Mouse (Mus musculus) NIH3T3 (cell line): Measurements from ENCODE around the gene Atp5g1.

Experiments used
- DNase-seq: peaks from one replicate; pipeline ENCODE4 v3.0.0-alpha.2; 2012; ENCODE audit warnings: low read depth

Gene Atp5g1

DNA sequence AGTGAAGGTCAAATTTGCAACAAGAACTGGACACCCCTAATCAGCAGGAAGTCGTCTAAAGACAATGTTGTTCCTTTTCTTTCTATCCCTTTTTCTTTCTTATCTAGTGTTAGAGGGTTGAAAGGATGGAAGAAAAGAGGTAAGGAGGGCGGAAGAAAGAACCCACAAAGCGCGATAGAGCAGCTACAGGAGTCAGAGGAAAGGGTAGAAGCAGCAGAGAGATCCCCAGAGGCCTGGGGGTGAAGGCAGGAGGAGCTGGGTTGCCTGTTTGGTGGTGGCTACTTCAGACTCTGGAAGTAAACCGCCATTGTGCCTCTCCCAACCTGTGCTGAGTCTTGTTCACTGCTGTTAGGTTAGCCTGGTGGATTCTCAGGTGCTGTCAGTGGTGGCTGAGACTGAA is 47.3 kb downstream of the Atp5g1 start:
- DNase-seq, result no peak

- DNase-seq, result no peak
Measured at GRCm38 (mm10) chr11:96020622-96021021, 54.8 kb downstream of the Atp5g1 start.
